Mouse (Mus musculus) midbrain, postnatal 0 days (tissue): ENCODE measurements around the gene Zdhhc22. TPM values are rescaled to one million over a fixed set of nuclear protein-coding genes. Genes with fewer than 3 reads are reported as not detected.

Source experiments
- ATAC-seq: fragments of 200-750 bp; cut with Nextera tagmentation; 2 replicates; pipeline ENCODE4 v1.8.0; 2017; ENCODE audit warnings: moderate number of reproducible peaks, mild to moderate bottlenecking, moderate TSS enrichment, moderate library complexity; ENCODE audit not compliant: low FRiP score
- DNase-seq: peaks from one replicate; pipeline ENCODE4 v3.0.0-alpha.2; 2015; ENCODE audit warnings: low spot score
- H3K27ac ChIP-seq: fragments of 300-500 bp; sonication (generic); 2 replicates; pipeline ENCODE4 v1.5.1; 2014; ENCODE audit warnings: low read depth, mild to moderate bottlenecking, low read length, mixed read lengths
- H3K27me3 ChIP-seq: fragments of 300-500 bp; sonication (generic); 2 replicates; pipeline ENCODE4 v1.6.1; 2014; ENCODE audit warnings: low read length, control low read depth, mixed read lengths; ENCODE audit not compliant: insufficient read depth
- H3K36me3 ChIP-seq: fragments of 300-500 bp; sonication (generic); 2 replicates; pipeline ENCODE4 v1.6.1; 2014; ENCODE audit warnings: low read length, control low read depth, mixed read lengths; ENCODE audit not compliant: insufficient read depth
- H3K4me1 ChIP-seq: fragments of 300-500 bp; sonication (generic); 2 replicates; pipeline ENCODE4 v1.6.1; 2014; ENCODE audit warnings: mild to moderate bottlenecking, control low read depth, antibody characterized with exemption, low read length, mixed read lengths; ENCODE audit not compliant: insufficient read depth
- H3K4me2 ChIP-seq: fragments of 300-500 bp; sonication (generic); 2 replicates; pipeline ENCODE4 v1.6.1; 2014; ENCODE audit warnings: low read depth, mild to moderate bottlenecking, low read length, mixed read lengths; ENCODE audit not compliant: poor library complexity, severe bottlenecking
- H3K4me3 ChIP-seq: fragments of 300-500 bp; sonication (generic); 2 replicates; pipeline ENCODE4 v1.5.1; 2014; ENCODE audit warnings: low read depth, mild to moderate bottlenecking, low read length, moderate library complexity
- H3K9ac ChIP-seq: fragments of 300-500 bp; sonication (generic); replicated peaks from 2 replicates; pipeline ENCODE4 v1.6.1; 2014; ENCODE audit warnings: mild to moderate bottlenecking, low read length, moderate library complexity, mixed read lengths; ENCODE audit not compliant: poor library complexity, severe bottlenecking
- H3K9me3 ChIP-seq: fragments of 300-500 bp; sonication (generic); 2 replicates; pipeline ENCODE4 v1.6.1; 2016; ENCODE audit warnings: low read length, control low read depth
- CTCF ChIP-seq: IDR thresholded peaks from 2 replicates; pipeline ENCODE4 v1.5.1; 2016; ENCODE audit warnings: antibody characterized with exemption, mild to moderate bottlenecking
- WGBS: fragments of 180-500 bp; shearing (Covaris S2); extraction: QIAGEN DNeasy Blood & Tissue Kit; methylation state at CpG from one replicate; pipeline ENCODE4 v1.1.7; 2014; 5-methylcytosine and 5-hydroxymethylcytosine counted together
- polyA plus RNA-seq: library from polyadenylated mRNA; unstranded; fragments of >200 nt; fragmentation: Nextera tagmentation; extraction: Ambion mirVana; gene quantifications from 2 replicates; pipeline ENCODE4 v1.2.1, GENCODE M21; 2015
- total RNA-seq: library from RNA; depleted of rRNA; stranded (reverse); fragments of >200 nt; gene quantifications from 2 replicates; pipeline ENCODE4 v1.2.3, GENCODE M21; 2014

Gene Zdhhc22
- total and polyA plus RNA-seq, 2 experiments from 2014 or later: 21.9 to 32.2 TPM

GRCm38 (mm10) chr12:86950161-86950960 is 39.9 kb downstream of the Zdhhc22 start:
- TF ChIP-seq CTCF: 0 out of 2 replicates have a peak, but pooled peaks have one; percentile 3
- Histone ChIP-seq H3K36me3 (0 out of 2 replicates have a peak, but pooled peaks cover 3% of the 10 kb centered on the region), H3K4me2 (peak overlapping the region; percentile 9; the same call in 1 of the 2 replicates), H3K4me1 (peaks cover 14% of the 10 kb centered on the region), H3K9ac (peak overlapping the region; percentile 24; the same call in 1 of the 2 replicates), H3K27ac (no peak overlapping the region), H3K9me3 (no peaks in the 10 kb centered on the region), H3K27me3 (no peaks in the 10 kb centered on the region), H3K4me3 (no peak overlapping the region)
- ATAC-seq (no peak), DNase-seq (no peak)
- WGBS: 65% methylated on average over 16 of the region's 16 CpGs

DNA sequence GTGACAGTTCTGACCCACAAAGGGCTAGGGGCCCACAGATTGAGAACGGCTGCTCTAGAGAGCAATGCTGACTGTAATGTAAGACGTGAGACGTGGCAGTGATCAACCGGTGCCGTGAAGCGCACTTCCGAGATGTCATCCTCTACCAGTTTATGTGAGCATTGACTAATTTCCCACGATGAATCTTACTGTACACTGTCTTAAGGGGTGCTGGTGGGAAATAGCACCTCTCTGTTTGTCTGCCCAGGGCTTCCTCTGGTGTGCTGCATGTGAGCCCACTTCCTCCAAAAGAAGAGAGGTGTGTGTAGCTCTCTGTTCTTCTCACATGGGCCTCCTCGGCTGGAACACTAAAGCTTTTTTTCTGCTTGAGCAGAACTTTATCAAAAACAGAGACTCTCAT is 40.7 kb downstream of the Zdhhc22 start:
- ATAC-seq (no peak), DNase-seq (no peak)
- Histone ChIP-seq H3K27me3 (no peaks in the 10 kb centered on the region), H3K9ac (no peak overlapping the region), H3K4me2 (0 out of 2 replicates have a peak overlapping the region, but pooled peaks have one; percentile 4), H3K4me3 (no peak overlapping the region), H3K4me1 (peaks cover 14% of the 10 kb centered on the region), H3K36me3 (no peaks in the 10 kb centered on the region), H3K27ac (no peak overlapping the region), H3K9me3 (no peaks in the 10 kb centered on the region)
- no peak for TF ChIP-seq CTCF
- WGBS: 84% methylated on average over 9 of the region's 9 CpGs

DNA sequence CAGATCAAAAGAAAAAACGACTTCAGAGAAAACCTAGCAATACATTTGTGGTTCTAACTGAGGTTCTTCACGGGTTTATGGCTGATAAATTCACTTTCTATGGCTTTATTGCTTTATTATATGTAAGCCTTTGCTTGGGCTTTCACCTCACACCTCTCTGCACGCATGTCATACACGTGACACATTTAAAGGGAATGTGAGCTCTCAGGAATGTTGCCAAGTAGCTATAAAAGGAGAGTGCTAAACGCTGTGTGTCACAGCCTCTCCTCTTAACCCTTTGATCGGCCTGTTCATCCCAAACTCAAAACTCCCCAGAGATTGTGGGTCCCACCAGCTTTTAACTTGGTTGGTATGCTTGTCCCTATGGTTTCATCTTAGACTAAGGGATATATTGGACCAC is 41.6 kb downstream of the Zdhhc22 start:
- TF ChIP-seq CTCF: no peak
- peak; percentile 40 for DNase-seq
- Histone ChIP-seq H3K4me2 (peak overlapping the region; percentile 60), H3K4me3 (peak overlapping the region; percentile 61; the same call in 1 of the 2 replicates), H3K9me3 (no peaks in the 10 kb centered on the region), H3K36me3 (no peaks in the 10 kb centered on the region), H3K9ac (no peak overlapping the region), H3K27ac (0 out of 2 replicates have a peak overlapping the region, but pooled peaks have one; percentile 99), H3K27me3 (no peaks in the 10 kb centered on the region), H3K4me1 (peaks cover 14% of the 10 kb centered on the region)
- WGBS: 52% methylated on average over 6 of the region's 6 CpGs
- ATAC-seq: no peak

- peak; percentile 76 for DNase-seq
- 17% methylated on average over 26 of the region's 26 CpGs for WGBS
- Histone ChIP-seq H3K27ac (peak overlapping the region; percentile 99), H3K9me3 (no peaks in the 10 kb centered on the region), H3K4me2 (peak overlapping the region; percentile 60), H3K27me3 (no peaks in the 10 kb centered on the region), H3K36me3 (no peaks in the 10 kb centered on the region), H3K9ac (peak overlapping the region; percentile 95), H3K4me3 (peak overlapping the region; percentile 61), H3K4me1 (peaks cover 14% of the 10 kb centered on the region)
- TF ChIP-seq CTCF: no peak
- ATAC-seq: peak; percentile 42
Observed at GRCm38 (mm10) chr12:86947681-86948401, 42.4 kb downstream of the Zdhhc22 start.

DNA sequence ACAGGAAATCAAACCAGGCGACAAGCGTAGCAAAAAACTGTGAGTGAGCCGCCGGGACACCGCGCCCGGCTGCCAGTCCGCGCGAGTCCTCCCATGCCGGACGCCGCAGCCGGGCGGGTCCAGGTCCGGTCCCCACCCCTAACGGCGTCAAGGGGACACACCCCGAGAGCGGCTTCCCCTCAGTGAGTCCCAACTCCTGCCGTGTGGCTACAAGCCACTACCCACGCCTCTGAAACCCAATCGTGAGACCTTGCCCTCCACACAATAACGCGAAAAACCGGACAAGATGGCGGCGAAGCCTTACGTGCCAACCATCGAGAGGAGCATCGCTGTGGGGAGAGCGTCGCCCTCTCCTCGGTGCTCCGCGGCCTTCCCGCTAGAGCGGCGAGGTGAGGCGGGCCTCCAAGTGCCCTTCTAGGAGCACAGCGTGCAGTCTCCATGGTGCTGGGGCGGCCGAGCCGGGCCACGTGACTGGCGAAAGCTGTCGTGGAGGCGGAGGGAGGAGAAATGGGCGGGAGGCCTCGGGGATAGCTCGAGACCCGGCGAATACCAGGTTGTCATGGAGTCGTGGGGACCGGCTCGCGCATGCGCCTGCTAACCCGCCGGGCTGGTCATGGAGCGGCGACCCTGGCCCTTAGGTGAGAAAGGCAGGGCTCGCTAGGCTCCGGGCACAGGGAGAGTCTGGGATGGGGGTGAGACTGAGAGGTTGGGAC is 43.2 kb downstream of the Zdhhc22 start, which contains the start of gene Cipc:
TSS of gene Cipc (plus strand) at position 182 of the 713 bp plus-strand sequence.
- Histone ChIP-seq H3K36me3 (no peaks in the 10 kb centered on the region), H3K9me3 (no peaks in the 10 kb centered on the region), H3K27ac (peak within 1 kb of the TSS; percentile 99), H3K9ac (peak within 1 kb of the TSS; percentile 95), H3K27me3 (no peaks in the 10 kb centered on the region), H3K4me3 (peak within 1 kb of the TSS; percentile 61), H3K4me2 (peak within 1 kb of the TSS; percentile 60), H3K4me1 (peaks cover 14% of the 10 kb centered on the region)
- DNase-seq (peak; percentile 99), ATAC-seq (peak; percentile 97)
- TF ChIP-seq CTCF: peak; percentile 49
- WGBS: under 1% methylated on average over 58 of the region's 64 CpGs
